Mouse (Mus musculus): Measurements from ENCODE around the gene Thpo. TPM values are rescaled to one million over a fixed set of nuclear protein-coding genes. Genes with fewer than 3 reads are reported as not detected.

Gene Thpo
- total RNA-seq, 1 experiment, result 0.18 TPM

DNA sequence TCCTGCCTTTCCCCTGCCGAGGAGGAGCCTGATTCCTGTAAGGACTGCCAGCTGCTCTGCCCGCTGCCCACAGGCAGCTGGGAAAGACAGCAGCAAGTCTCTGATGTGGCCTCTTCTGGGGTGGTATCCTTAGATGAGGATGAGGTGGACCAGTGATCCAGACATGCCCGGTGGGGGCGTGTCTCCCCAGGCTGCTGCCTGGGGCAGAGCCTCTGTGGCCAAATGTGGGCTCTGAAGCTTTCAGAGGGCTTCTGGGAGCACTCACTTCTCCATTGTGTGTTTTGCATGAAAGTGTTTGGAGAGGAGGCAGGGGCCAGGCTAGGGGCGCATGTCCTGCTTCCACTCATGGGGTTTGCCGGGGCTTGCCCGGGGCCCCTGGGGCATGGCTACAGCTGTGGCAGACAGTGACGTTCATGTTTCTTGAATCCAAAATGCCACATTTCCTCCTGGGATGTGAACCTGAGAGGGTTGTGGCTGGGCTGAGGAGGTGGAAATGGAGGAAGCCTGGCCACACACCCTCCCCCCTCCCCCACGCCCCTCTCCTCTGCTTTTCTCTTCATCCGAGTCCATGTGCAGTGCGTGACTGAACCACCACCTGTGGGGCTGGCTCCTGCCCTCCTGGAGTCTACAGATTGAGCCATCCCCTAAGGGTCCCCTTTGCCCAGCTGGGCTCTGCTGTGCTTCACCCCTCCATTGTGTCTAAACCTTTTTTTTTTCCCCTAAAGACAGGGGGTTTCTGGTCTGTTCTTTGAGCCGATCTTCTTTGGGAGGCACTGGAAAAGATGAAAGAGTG lies 32.4 kb downstream of the Thpo start:
- H3K9ac ChIP-seq (ENCODE audit: insufficient read depth, low read depth, low read length, poor library complexity, severe bottlenecking), result peak overlapping the region; percentile 65
- peaks cover 8 to 20% of the 10 kb centered on the region in 2 experiments for H3K4me1 ChIP-seq (ENCODE audit: control insufficient read depth in 2 of 2, insufficient read depth in 2 of 2, low read length in 2 of 2, poor library complexity in 1 of 2)
- no peak for DNase-seq (ENCODE audit: low read depth, low spot score)

DNA sequence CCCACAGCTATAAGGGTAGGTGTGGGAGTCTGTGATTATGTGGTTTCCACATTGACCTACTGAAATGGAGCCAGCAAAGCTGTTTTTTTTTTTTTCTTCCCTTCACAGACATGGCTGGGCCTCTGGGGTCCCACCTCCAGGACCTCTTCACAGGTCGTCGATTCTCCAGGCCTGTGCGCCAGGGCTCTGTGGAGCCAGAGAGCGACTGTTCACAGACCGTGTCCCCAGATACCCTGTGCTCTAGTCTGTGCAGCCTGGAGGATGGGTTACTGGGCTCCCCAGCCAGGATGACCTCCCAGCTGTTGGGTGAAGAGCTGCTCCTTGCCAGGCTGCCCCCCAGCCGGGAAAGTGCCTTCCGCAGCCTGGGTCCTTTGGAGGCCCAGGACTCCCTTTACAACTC lies 33.0 kb downstream of the Thpo start:
- Histone ChIP-seq H3K9me3 (ENCODE audit: control insufficient read depth, insufficient read depth, low read depth, low read length) (no peaks in the 10 kb centered on the region), H3K36me3 (ENCODE audit: control insufficient read depth, insufficient read depth, low read length, poor library complexity, severe bottlenecking) (peaks cover 7% of the 10 kb centered on the region), H3K9ac (ENCODE audit: insufficient read depth, low read depth, low read length, poor library complexity, severe bottlenecking) (peak overlapping the region; percentile 65), H3K4me3 (ENCODE audit: insufficient read depth in 1 of 2, low read depth in 1 of 2, low read length in 2 of 2, poor library complexity in 1 of 2, severe bottlenecking in 1 of 2) (peak overlapping the region; percentile 65 to 67), H3K27ac (ENCODE audit: insufficient read depth, low read depth, low read length, poor library complexity, severe bottlenecking) (peak overlapping the region; percentile 79), H3K4me1 (ENCODE audit: control insufficient read depth in 2 of 2, insufficient read depth in 2 of 2, low read length in 2 of 2, poor library complexity in 1 of 2) (peaks cover 4 to 17% of the 10 kb centered on the region in 2 experiments)
- no peak for TF ChIP-seq ZC3H11A (IDR thresholded peaks at IDR 0.05; ENCODE audit: borderline replicate concordance, low read depth, low read length)
- no peak for TF ChIP-seq ZNF384 (IDR thresholded peaks at IDR 0.05; ENCODE audit: low read depth, low read length)
- no peak for TF ChIP-seq MAFK (IDR thresholded peaks at IDR 0.05; ENCODE audit: insufficient read depth, low read depth, low read length)
- TF ChIP-seq CHD2 (IDR thresholded peaks at IDR 0.05; ENCODE audit: low read depth, low read length), result no peak
- TF ChIP-seq HCFC1 (IDR thresholded peaks at IDR 0.05; ENCODE audit: borderline replicate concordance, insufficient read depth, low read length), result no peak
- in situ Hi-C loops (cut with MboI; ENCODE audit: low sequenced_read_pairs in 2 of 2, unreplicated experiment in 2 of 2), result no loop called here
- DNase-seq (ENCODE audit: low read depth, low spot score), result no peak

More for the DNA sequence above, 32.4 kb downstream of the Thpo start:
- no peaks in the 10 kb centered on the region for H3K9me3 ChIP-seq (ENCODE audit: control insufficient read depth, insufficient read depth, low read depth, low read length)
- TF ChIP-seq ZC3H11A (IDR thresholded peaks at IDR 0.05; ENCODE audit: borderline replicate concordance, low read depth, low read length) (no peak), MAFK (IDR thresholded peaks at IDR 0.05; ENCODE audit: insufficient read depth, low read depth, low read length) (no peak), CHD2 (IDR thresholded peaks at IDR 0.05; ENCODE audit: low read depth, low read length) (no peak), HCFC1 (IDR thresholded peaks at IDR 0.05; ENCODE audit: borderline replicate concordance, insufficient read depth, low read length) (no peak), ZNF384 (IDR thresholded peaks at IDR 0.05; ENCODE audit: low read depth, low read length) (no peak)
- peak overlapping the region; percentile 65 to 67 for H3K4me3 ChIP-seq (ENCODE audit: insufficient read depth in 1 of 2, low read depth in 1 of 2, low read length in 2 of 2, poor library complexity in 1 of 2, severe bottlenecking in 1 of 2)
- H3K27ac ChIP-seq (ENCODE audit: insufficient read depth, low read depth, low read length, poor library complexity, severe bottlenecking), result peak overlapping the region; percentile 79
- in situ Hi-C loops (cut with MboI; ENCODE audit: low sequenced_read_pairs in 2 of 2, unreplicated experiment in 2 of 2), result no loop called here
- peaks cover 11% of the 10 kb centered on the region for H3K36me3 ChIP-seq (ENCODE audit: control insufficient read depth, insufficient read depth, low read length, poor library complexity, severe bottlenecking)

DNA sequence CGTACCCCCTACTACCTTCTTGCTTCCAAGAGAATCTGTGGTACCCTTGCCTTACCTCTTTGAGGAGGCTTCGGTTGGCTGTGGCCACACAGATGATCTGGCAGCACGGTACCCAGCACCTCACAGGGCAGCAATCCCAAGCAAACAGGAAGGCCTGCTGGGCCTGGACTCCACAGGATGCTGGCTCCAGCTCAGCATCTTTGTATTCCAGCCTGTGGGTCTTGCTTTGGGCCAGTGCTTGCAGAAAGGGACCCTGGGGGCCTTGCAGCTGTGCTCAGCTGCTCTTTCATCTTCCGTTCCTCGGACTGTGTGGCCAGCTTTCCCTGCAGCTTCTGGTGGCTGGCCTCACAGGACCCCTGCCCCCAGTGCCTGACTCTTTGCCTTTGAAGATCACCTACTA lies 34.3 kb downstream of the Thpo start:
- no peak for DNase-seq (ENCODE audit: low read depth, low spot score)
- TF ChIP-seq HCFC1 (IDR thresholded peaks at IDR 0.05; ENCODE audit: borderline replicate concordance, insufficient read depth, low read length) (no peak), MAFK (IDR thresholded peaks at IDR 0.05; ENCODE audit: insufficient read depth, low read depth, low read length) (no peak), CHD2 (IDR thresholded peaks at IDR 0.05; ENCODE audit: low read depth, low read length) (no peak), ZNF384 (IDR thresholded peaks at IDR 0.05; ENCODE audit: low read depth, low read length) (no peak), ZC3H11A (IDR thresholded peaks at IDR 0.05; ENCODE audit: borderline replicate concordance, low read depth, low read length) (no peak)
- Histone ChIP-seq H3K9ac (ENCODE audit: insufficient read depth, low read depth, low read length, poor library complexity, severe bottlenecking) (no peak overlapping the region), H3K36me3 (ENCODE audit: control insufficient read depth, insufficient read depth, low read length, poor library complexity, severe bottlenecking) (peaks cover 4% of the 10 kb centered on the region), H3K4me3 (ENCODE audit: insufficient read depth in 1 of 2, low read depth in 1 of 2, low read length in 2 of 2, poor library complexity in 1 of 2, severe bottlenecking in 1 of 2) (no peak overlapping the region), H3K9me3 (ENCODE audit: control insufficient read depth, insufficient read depth, low read depth, low read length) (no peaks in the 10 kb centered on the region), H3K4me1 (ENCODE audit: control insufficient read depth in 2 of 2, insufficient read depth in 2 of 2, low read length in 2 of 2, poor library complexity in 1 of 2) (peaks cover 3 to 21% of the 10 kb centered on the region in 2 experiments; a peak in 3 of 4 replicates), H3K27ac (ENCODE audit: insufficient read depth, low read depth, low read length, poor library complexity, severe bottlenecking) (no peak overlapping the region)
- in situ Hi-C loops (cut with MboI; ENCODE audit: low sequenced_read_pairs in 2 of 2, unreplicated experiment in 2 of 2), result no loop called here

DNA sequence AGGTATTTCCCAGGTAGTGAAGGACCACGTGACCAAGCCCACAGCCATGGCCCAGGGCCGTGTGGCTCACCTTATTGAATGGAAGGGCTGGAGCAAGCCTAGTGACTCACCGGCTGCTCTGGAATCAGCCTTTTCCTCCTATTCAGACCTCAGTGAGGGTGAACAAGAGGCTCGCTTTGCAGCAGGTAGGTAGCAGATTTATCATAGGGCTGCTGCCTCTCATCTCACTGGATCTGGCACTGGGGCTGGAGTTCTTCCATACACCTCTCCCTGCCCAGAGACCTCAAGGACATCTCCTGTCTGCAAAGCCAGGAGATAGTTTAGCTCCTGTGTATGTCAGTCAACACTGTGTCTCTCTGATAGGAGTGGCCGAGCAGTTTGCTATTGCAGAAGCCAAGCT lies 35.0 kb downstream of the Thpo start:
- peaks cover 3 to 25% of the 10 kb centered on the region in 2 experiments; a peak in 3 of 4 replicates for H3K4me1 ChIP-seq (ENCODE audit: control insufficient read depth in 2 of 2, insufficient read depth in 2 of 2, low read length in 2 of 2, poor library complexity in 1 of 2)
- no peak for DNase-seq (ENCODE audit: low read depth, low spot score)
- no peak overlapping the region for H3K4me3 ChIP-seq (ENCODE audit: insufficient read depth in 1 of 2, low read depth in 1 of 2, low read length in 2 of 2, poor library complexity in 1 of 2, severe bottlenecking in 1 of 2)
- in situ Hi-C loops (cut with MboI; ENCODE audit: low sequenced_read_pairs in 2 of 2, unreplicated experiment in 2 of 2), result no loop called here
- no peak overlapping the region for H3K27ac ChIP-seq (ENCODE audit: insufficient read depth, low read depth, low read length, poor library complexity, severe bottlenecking)
- H3K9me3 ChIP-seq (ENCODE audit: control insufficient read depth, insufficient read depth, low read depth, low read length), result no peaks in the 10 kb centered on the region
- TF ChIP-seq ZNF384 (IDR thresholded peaks at IDR 0.05; ENCODE audit: low read depth, low read length) (no peak), CHD2 (IDR thresholded peaks at IDR 0.05; ENCODE audit: low read depth, low read length) (no peak), MAFK (IDR thresholded peaks at IDR 0.05; ENCODE audit: insufficient read depth, low read depth, low read length) (no peak), ZC3H11A (IDR thresholded peaks at IDR 0.05; ENCODE audit: borderline replicate concordance, low read depth, low read length) (no peak), HCFC1 (IDR thresholded peaks at IDR 0.05; ENCODE audit: borderline replicate concordance, insufficient read depth, low read length) (no peak)
- H3K36me3 ChIP-seq (ENCODE audit: control insufficient read depth, insufficient read depth, low read length, poor library complexity, severe bottlenecking), result peaks cover 4% of the 10 kb centered on the region; the same call in 1 of the 2 replicates
- H3K9ac ChIP-seq (ENCODE audit: insufficient read depth, low read depth, low read length, poor library complexity, severe bottlenecking), result no peak overlapping the region
